Mouse (Mus musculus) hematopoietic stem cell, adult 5-6 weeks (primary cell): ENCODE measurements around the gene Samsn1. TPM values are rescaled to one million over a fixed set of nuclear protein-coding genes. Genes with fewer than 3 reads are reported as not detected.
A peak's percentile ranks its signal among the peaks of the same experiment; 100 is the strongest.

ENCODE experiments used
- ATAC-seq, 2 experiments: fragments of 125-278 bp in 1 of 2; replicated peaks in 1 of 2; 2 replicates each; pipeline ENCODE4 v1.8.0; 2016 to 2017; ENCODE audit warnings: inconsistent platforms in 2 of 2, mild to moderate bottlenecking in 2 of 2, moderate number of reproducible peaks in 2 of 2, low read depth in 1 of 2, moderate TSS enrichment in 1 of 2; ENCODE audit not compliant: low FRiP score in 2 of 2, poor library complexity in 2 of 2, severe bottlenecking in 2 of 2, insufficient read depth in 1 of 2, low TSS enrichment in 1 of 2
- total RNA-seq: library from RNA; stranded (forward); fragments of 172-1452, 232-1000 nt; gene quantifications from 2 replicates; pipeline ENCODE4 v1.2.3, GENCODE M21; 2017

Samsn1 gene
- total RNA-seq, 1 experiment from 2014 or later = 359 TPM

- ATAC-seq = no peak
These were observed 122.0 kb downstream of the Samsn1 start for GRCm38 (mm10) chr16:75899885-75900620.

- ATAC-seq = no peak
These were observed 124.2 kb downstream of the Samsn1 start for GRCm38 (mm10) chr16:75897828-75898367.

- no peak for ATAC-seq
These were observed 127.7 kb downstream of the Samsn1 start for GRCm38 (mm10) chr16:75894263-75894901.

- ATAC-seq = no peak
These were observed 128.6 kb downstream of the Samsn1 start for GRCm38 (mm10) chr16:75893470-75893869.

- no peak for ATAC-seq
These were observed 132.9 kb downstream of the Samsn1 start for GRCm38 (mm10) chr16:75889081-75889646.

- peak; percentile 46 to 56 for ATAC-seq
These were observed 134.9 kb downstream of the Samsn1 start for GRCm38 (mm10) chr16:75887203-75887602.

GRCm38 (mm10) chr16:75878885-75879284 lies 143.2 kb downstream of the Samsn1 start:
- no peak for ATAC-seq

GRCm38 (mm10) chr16:75877170-75877569 lies 144.9 kb downstream of the Samsn1 start:
- ATAC-seq = peak; percentile 93 to 97

- no peak for ATAC-seq
These were observed 146.2 kb downstream of the Samsn1 start for GRCm38 (mm10) chr16:75875896-75876295.

- no peak for ATAC-seq
These were observed 147.6 kb downstream of the Samsn1 start for GRCm38 (mm10) chr16:75874508-75874907.

- no peak; a peak in 1 of 4 replicates for ATAC-seq
These were observed 149.8 kb downstream of the Samsn1 start for GRCm38 (mm10) chr16:75872241-75872640.

- ATAC-seq = no peak
These were observed 154.7 kb downstream of the Samsn1 start for GRCm38 (mm10) chr16:75867400-75867799.

GRCm38 (mm10) chr16:75865505-75865904 lies 156.6 kb downstream of the Samsn1 start:
- ATAC-seq = peak; percentile 93 to 99

GRCm38 (mm10) chr16:75864673-75865072 lies 157.4 kb downstream of the Samsn1 start:
- ATAC-seq = peak in 1 of 2 experiments; percentile 29; a peak in 1 of 4 replicates

GRCm38 (mm10) chr16:75856343-75856742 lies 165.7 kb downstream of the Samsn1 start:
- no peak for ATAC-seq

GRCm38 (mm10) chr16:75855402-75855801 lies 166.7 kb downstream of the Samsn1 start:
- peak; percentile 93 for ATAC-seq

- ATAC-seq = no peak
These were observed 168.4 kb downstream of the Samsn1 start for GRCm38 (mm10) chr16:75853556-75854271.

- ATAC-seq = no peak
These were observed 169.6 kb downstream of the Samsn1 start for GRCm38 (mm10) chr16:75852485-75852884.
